Mouse (Mus musculus): Measurements from ENCODE around the gene Ftl1.
A peak's percentile ranks its signal among the peaks of the same experiment; 100 is the strongest.

GRCm38 (mm10) chr7:45461326-45461725 lies 1.6 kb upstream of the Ftl1 start:
- TF ChIP-seq CTCF (conservative IDR thresholded peaks at IDR 0.05 in 1 of 2, IDR thresholded peaks at IDR 0.05 in 1 of 2; ENCODE audit: low read depth in 2 of 2, low read length in 2 of 2) (no peak), POLR2A (IDR thresholded peaks at IDR 0.05; ENCODE audit: low read depth, low read length) (peak; percentile 3; the same call in 1 of the 2 replicates), UBTF (IDR thresholded peaks at IDR 0.05; ENCODE audit: low read depth, low read length) (no peak), USF1 (IDR thresholded peaks at IDR 0.05; ENCODE audit: low read depth, low read length) (no peak), ZC3H11A (IDR thresholded peaks at IDR 0.05; ENCODE audit: low read depth, low read length) (no peak), RCOR1 (conservative IDR thresholded peaks at IDR 0.05; ENCODE audit: low read depth, low read length) (no peak), MYC (IDR thresholded peaks at IDR 0.05; ENCODE audit: low read depth, low read length) (no peak), MAFK (IDR thresholded peaks at IDR 0.05; ENCODE audit: insufficient replicate concordance, low read length) (no peak)

Data from CH12.LX (cell line).